Mouse (Mus musculus): ENCODE measurements around the gene Oma1. TPM values are rescaled to one million over a fixed set of nuclear protein-coding genes. Genes with fewer than 3 reads are reported as not detected.

Oma1 gene
- total and polyA plus RNA-seq, 2 experiments from 2014 or later, result 19.0 to 20.3 TPM

DNA sequence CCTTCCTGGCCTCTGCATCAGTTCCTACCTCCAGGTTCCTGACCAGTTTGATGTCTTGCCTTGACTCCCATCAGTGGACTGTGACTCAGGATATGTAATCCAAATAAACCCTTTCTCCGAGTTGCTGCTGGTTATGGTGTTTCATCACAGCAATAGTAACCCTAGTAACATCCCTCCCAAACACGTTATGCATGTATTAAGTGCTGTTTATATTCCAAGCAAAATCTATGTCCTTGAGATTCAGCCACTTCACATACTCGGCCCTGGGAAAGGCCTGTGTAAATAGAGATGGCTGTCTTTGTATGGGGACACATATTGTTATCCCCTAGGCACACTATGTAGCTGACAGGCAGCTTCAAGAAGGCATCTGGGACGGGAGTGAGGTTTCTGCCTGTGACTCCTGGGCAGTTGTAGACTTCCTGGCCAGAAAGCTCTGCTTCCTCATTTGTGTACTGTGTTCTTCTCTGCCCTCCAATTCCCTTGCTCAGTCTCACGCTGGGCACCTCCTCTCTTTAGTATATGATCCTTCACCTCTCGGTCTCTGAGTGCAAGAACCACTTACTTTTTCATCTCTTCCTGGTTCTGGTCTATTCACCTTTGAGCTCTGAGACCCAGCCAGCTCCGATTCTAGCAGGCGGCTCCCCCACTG, 75.0 kb downstream of the Oma1 start:
- H3K27ac ChIP-seq (ENCODE audit: low read depth), result no peak overlapping the region
- no peak overlapping the region for H3K4me3 ChIP-seq (ENCODE audit: low read depth, low read length)
- DNase-seq (ENCODE audit: low spot score) (no peak), ATAC-seq (ENCODE audit: insufficient read depth, low read depth) (no peak)
- H3K9ac ChIP-seq (replicated peaks; ENCODE audit: low read depth, low read length), result no peak overlapping the region
- no peaks in the 10 kb centered on the region for H3K36me3 ChIP-seq (replicated peaks; ENCODE audit: control insufficient read depth, insufficient read depth, low read length)
- no peaks in the 10 kb centered on the region for H3K27me3 ChIP-seq (ENCODE audit: control insufficient read depth, insufficient read depth, low read length)
- no peaks in the 10 kb centered on the region for H3K4me1 ChIP-seq (ENCODE audit: control insufficient read depth, insufficient read depth)
- no peak for TF ChIP-seq CTCF (IDR thresholded peaks at IDR 0.05; ENCODE audit: low read depth)
- TF ChIP-seq EP300 (IDR thresholded peaks at IDR 0.05; ENCODE audit: low read depth), result no peak
- H3K4me2 ChIP-seq (ENCODE audit: low read depth, low read length), result no peak overlapping the region
- H3K9me3 ChIP-seq (replicated peaks; ENCODE audit: control insufficient read depth, low read length), result no peaks in the 10 kb centered on the region
- WGBS, result 61% methylated on average over 8 of the region's 8 CpGs

- TF ChIP-seq CTCF (IDR thresholded peaks at IDR 0.05; ENCODE audit: low read depth) (no peak), EP300 (IDR thresholded peaks at IDR 0.05; ENCODE audit: low read depth) (no peak)
- no peak for DNase-seq (ENCODE audit: low spot score)
- Histone ChIP-seq H3K27me3 (ENCODE audit: control insufficient read depth, insufficient read depth, low read length) (no peaks in the 10 kb centered on the region), H3K27ac (ENCODE audit: low read depth) (no peak overlapping the region), H3K4me3 (ENCODE audit: low read depth, low read length) (no peak overlapping the region), H3K36me3 (replicated peaks; ENCODE audit: control insufficient read depth, insufficient read depth, low read length) (no peaks in the 10 kb centered on the region), H3K4me1 (ENCODE audit: control insufficient read depth, insufficient read depth) (no peaks in the 10 kb centered on the region), H3K4me2 (ENCODE audit: low read depth, low read length) (no peak overlapping the region), H3K9me3 (replicated peaks; ENCODE audit: control insufficient read depth, low read length) (no peaks in the 10 kb centered on the region), H3K9ac (replicated peaks; ENCODE audit: low read depth, low read length) (no peak overlapping the region)
- no peak for ATAC-seq (ENCODE audit: insufficient read depth, low read depth)
- 42% methylated on average over 3 of the region's 3 CpGs for WGBS
These were observed 76.0 kb downstream of the Oma1 start for GRCm38 (mm10) chr4:103389583-103389982.

DNA sequence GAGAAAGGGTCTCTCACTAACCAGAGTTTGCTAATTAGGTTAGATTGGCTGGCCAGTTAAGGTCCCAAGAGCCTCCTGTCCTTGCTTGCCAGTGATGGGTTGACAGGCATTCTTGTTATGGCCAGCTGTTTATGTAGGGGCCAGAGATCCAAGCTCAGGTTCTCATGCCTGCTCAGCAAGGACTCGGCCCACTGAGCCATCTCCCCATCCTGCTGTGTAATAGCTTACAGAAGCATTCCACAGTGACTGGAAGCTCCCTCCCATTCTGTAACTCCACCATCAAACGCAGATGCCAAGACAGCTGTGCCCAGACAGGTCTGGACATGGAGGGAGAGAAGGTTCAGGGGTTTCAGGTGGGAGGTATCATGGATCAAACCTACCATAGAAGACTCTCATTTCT, 76.9 kb downstream of the Oma1 start:
- no peak overlapping the region for H3K27ac ChIP-seq (ENCODE audit: low read depth)
- H3K9me3 ChIP-seq (replicated peaks; ENCODE audit: control insufficient read depth, low read length), result no peaks in the 10 kb centered on the region
- no peak overlapping the region for H3K4me2 ChIP-seq (ENCODE audit: low read depth, low read length)
- DNase-seq (ENCODE audit: low spot score) (no peak), ATAC-seq (ENCODE audit: insufficient read depth, low read depth) (no peak)
- WGBS, result 65% methylated on average over 2 of the region's 2 CpGs
- no peak overlapping the region for H3K9ac ChIP-seq (replicated peaks; ENCODE audit: low read depth, low read length)
- TF ChIP-seq CTCF (IDR thresholded peaks at IDR 0.05; ENCODE audit: low read depth), result no peak
- no peak for TF ChIP-seq EP300 (IDR thresholded peaks at IDR 0.05; ENCODE audit: low read depth)
- H3K4me3 ChIP-seq (ENCODE audit: low read depth, low read length), result no peak overlapping the region
- no peaks in the 10 kb centered on the region for H3K27me3 ChIP-seq (ENCODE audit: control insufficient read depth, insufficient read depth, low read length)
- H3K36me3 ChIP-seq (replicated peaks; ENCODE audit: control insufficient read depth, insufficient read depth, low read length), result no peaks in the 10 kb centered on the region
- no peaks in the 10 kb centered on the region for H3K4me1 ChIP-seq (ENCODE audit: control insufficient read depth, insufficient read depth)

DNA sequence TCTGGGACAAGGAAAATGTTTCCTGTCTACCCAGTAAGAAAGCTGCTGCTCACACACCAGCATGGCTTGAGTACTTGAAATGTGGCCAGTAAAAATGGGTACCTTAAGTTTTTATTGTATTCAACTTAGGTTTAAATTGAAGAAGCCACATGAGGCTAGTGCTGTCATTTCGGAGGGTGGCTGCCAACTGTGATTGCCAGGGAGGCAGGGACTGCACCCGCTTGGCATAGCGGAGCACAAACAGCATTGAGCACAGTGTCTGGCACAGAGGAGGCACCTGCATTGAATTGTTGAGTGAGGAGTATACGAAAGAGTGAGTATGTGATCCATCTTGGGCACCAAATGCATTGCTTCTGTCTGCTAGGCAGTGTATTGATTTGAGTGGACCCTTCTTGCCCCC, 81.5 kb downstream of the Oma1 start:
- Histone ChIP-seq H3K27me3 (ENCODE audit: control insufficient read depth, insufficient read depth, low read length) (no peaks in the 10 kb centered on the region), H3K36me3 (replicated peaks; ENCODE audit: control insufficient read depth, insufficient read depth, low read length) (no peaks in the 10 kb centered on the region), H3K4me3 (ENCODE audit: low read depth, low read length) (no peak overlapping the region), H3K9me3 (replicated peaks; ENCODE audit: control insufficient read depth, low read length) (no peaks in the 10 kb centered on the region), H3K4me2 (ENCODE audit: low read depth, low read length) (no peak overlapping the region), H3K9ac (replicated peaks; ENCODE audit: low read depth, low read length) (no peak overlapping the region), H3K27ac (ENCODE audit: low read depth) (no peak overlapping the region), H3K4me1 (ENCODE audit: control insufficient read depth, insufficient read depth) (no peaks in the 10 kb centered on the region)
- ATAC-seq (ENCODE audit: insufficient read depth, low read depth), result no peak
- no peak for TF ChIP-seq CTCF (IDR thresholded peaks at IDR 0.05; ENCODE audit: low read depth)
- TF ChIP-seq EP300 (IDR thresholded peaks at IDR 0.05; ENCODE audit: low read depth), result no peak
- 84% methylated on average over 4 of the region's 4 CpGs for WGBS
- DNase-seq (ENCODE audit: low spot score), result no peak

- ATAC-seq (ENCODE audit: insufficient read depth, low read depth) (no peak), DNase-seq (ENCODE audit: low spot score) (no peak)
- no peak for TF ChIP-seq CTCF (IDR thresholded peaks at IDR 0.05; ENCODE audit: low read depth)
- no peak for TF ChIP-seq EP300 (IDR thresholded peaks at IDR 0.05; ENCODE audit: low read depth)
- Histone ChIP-seq H3K9me3 (replicated peaks; ENCODE audit: control insufficient read depth, low read length) (no peaks in the 10 kb centered on the region), H3K4me1 (ENCODE audit: control insufficient read depth, insufficient read depth) (no peaks in the 10 kb centered on the region), H3K27me3 (ENCODE audit: control insufficient read depth, insufficient read depth, low read length) (no peaks in the 10 kb centered on the region), H3K36me3 (replicated peaks; ENCODE audit: control insufficient read depth, insufficient read depth, low read length) (no peaks in the 10 kb centered on the region), H3K27ac (ENCODE audit: low read depth) (no peak overlapping the region), H3K4me3 (ENCODE audit: low read depth, low read length) (no peak overlapping the region), H3K9ac (replicated peaks; ENCODE audit: low read depth, low read length) (no peak overlapping the region), H3K4me2 (ENCODE audit: low read depth, low read length) (no peak overlapping the region)
- 78% methylated on average over 9 of the region's 9 CpGs for WGBS
These were observed 82.3 kb downstream of the Oma1 start for GRCm38 (mm10) chr4:103395905-103396304.

DNA sequence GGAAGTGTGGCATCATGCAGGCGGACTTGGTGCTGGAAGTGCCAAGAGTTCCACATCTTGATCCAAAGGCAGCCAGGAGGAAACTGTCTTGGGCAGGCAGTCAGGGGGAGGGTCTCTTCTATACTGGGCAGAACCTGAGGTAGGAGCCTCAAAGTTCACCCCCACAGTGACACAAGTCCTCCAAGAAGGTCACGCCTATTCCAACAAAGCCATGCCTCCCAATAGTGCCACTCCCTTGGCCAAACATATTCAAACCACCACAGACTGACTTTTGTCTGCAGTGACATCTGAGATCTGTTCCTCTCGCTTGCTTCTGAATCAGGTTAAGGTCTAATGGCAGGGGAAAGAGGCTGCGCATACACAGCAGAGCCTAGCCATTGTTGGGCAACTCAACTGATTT, 83.3 kb downstream of the Oma1 start:
- Histone ChIP-seq H3K4me3 (ENCODE audit: low read depth, low read length) (no peak overlapping the region), H3K36me3 (replicated peaks; ENCODE audit: control insufficient read depth, insufficient read depth, low read length) (no peaks in the 10 kb centered on the region), H3K27ac (ENCODE audit: low read depth) (no peak overlapping the region), H3K9ac (replicated peaks; ENCODE audit: low read depth, low read length) (no peak overlapping the region), H3K4me1 (ENCODE audit: control insufficient read depth, insufficient read depth) (no peaks in the 10 kb centered on the region), H3K27me3 (ENCODE audit: control insufficient read depth, insufficient read depth, low read length) (no peaks in the 10 kb centered on the region), H3K4me2 (ENCODE audit: low read depth, low read length) (no peak overlapping the region), H3K9me3 (replicated peaks; ENCODE audit: control insufficient read depth, low read length) (no peaks in the 10 kb centered on the region)
- ATAC-seq (ENCODE audit: insufficient read depth, low read depth) (no peak), DNase-seq (ENCODE audit: low spot score) (no peak)
- WGBS, result 82% methylated on average over 4 of the region's 4 CpGs
- TF ChIP-seq EP300 (IDR thresholded peaks at IDR 0.05; ENCODE audit: low read depth), result no peak
- TF ChIP-seq CTCF (IDR thresholded peaks at IDR 0.05; ENCODE audit: low read depth), result no peak

Measured in heart, postnatal 0 days (tissue).